Mouse (Mus musculus) liver, embryonic 12.5 days (tissue): ENCODE data around the gene Cckar. TPM values are rescaled to one million over a fixed set of nuclear protein-coding genes. Genes with fewer than 3 reads are reported as not detected.

Experiments
- ATAC-seq: fragments of 200-750 bp; cut with Nextera tagmentation; 2 replicates; pipeline ENCODE4 v1.8.0; 2017; ENCODE audit warnings: moderate number of reproducible peaks, mild to moderate bottlenecking, moderate library complexity
- H3K27ac ChIP-seq: fragments of 300-500 bp; sonication (generic); 2 replicates; pipeline ENCODE4 v1.5.1; 2016; ENCODE audit warnings: mild to moderate bottlenecking
- H3K27me3 ChIP-seq: fragments of 300-500 bp; sonication (generic); replicated peaks from 2 replicates; pipeline ENCODE4 v1.6.1; 2016; ENCODE audit warnings: mild to moderate bottlenecking, moderate library complexity
- H3K36me3 ChIP-seq: fragments of 300-500 bp; sonication (generic); 2 replicates; pipeline ENCODE4 v1.6.1; 2016; ENCODE audit warnings: mild to moderate bottlenecking, moderate library complexity
- H3K4me1 ChIP-seq: fragments of 300-500 bp; sonication (generic); 2 replicates; pipeline ENCODE4 v1.6.1; 2016
- H3K4me2 ChIP-seq: fragments of 300-500 bp; sonication (generic); 2 replicates; pipeline ENCODE4 v1.6.1; 2016; ENCODE audit warnings: mild to moderate bottlenecking, moderate library complexity
- H3K4me3 ChIP-seq: fragments of 300-500 bp; sonication (generic); 2 replicates; pipeline ENCODE4 v1.5.1; 2016; ENCODE audit warnings: mild to moderate bottlenecking, moderate library complexity
- H3K9ac ChIP-seq: fragments of 300-500 bp; sonication (generic); 2 replicates; pipeline ENCODE4 v1.6.1; 2016; ENCODE audit warnings: mild to moderate bottlenecking, moderate library complexity
- H3K9me3 ChIP-seq: fragments of 300-500 bp; sonication (generic); replicated peaks from 2 replicates; pipeline ENCODE4 v1.6.1; 2016; ENCODE audit warnings: mild to moderate bottlenecking, moderate library complexity
- WGBS: fragments of 180-500 bp; shearing (Covaris S2); methylation state at CpG from one replicate; pipeline ENCODE4 v1.1.7; 2016; ENCODE audit not compliant: insufficient replicate concordance; 5-methylcytosine and 5-hydroxymethylcytosine counted together
- polyA plus RNA-seq: library from polyadenylated mRNA; unstranded; fragments of >200 nt; fragmentation: Nextera tagmentation; extraction: Ambion mirVana; gene quantifications from 2 replicates; pipeline ENCODE4 v1.2.1, GENCODE M21; 2016

Gene Cckar
- polyA plus RNA-seq, result 0.08 and 0.12 TPM in 2 replicates

- no peak within 1 kb of the TSS for H3K4me2 ChIP-seq
Observed at GRCm38 (mm10) chr5:53707235-53708177, at the start of gene Cckar. Cckar (minus strand) TSS chr5:53707705.

DNA sequence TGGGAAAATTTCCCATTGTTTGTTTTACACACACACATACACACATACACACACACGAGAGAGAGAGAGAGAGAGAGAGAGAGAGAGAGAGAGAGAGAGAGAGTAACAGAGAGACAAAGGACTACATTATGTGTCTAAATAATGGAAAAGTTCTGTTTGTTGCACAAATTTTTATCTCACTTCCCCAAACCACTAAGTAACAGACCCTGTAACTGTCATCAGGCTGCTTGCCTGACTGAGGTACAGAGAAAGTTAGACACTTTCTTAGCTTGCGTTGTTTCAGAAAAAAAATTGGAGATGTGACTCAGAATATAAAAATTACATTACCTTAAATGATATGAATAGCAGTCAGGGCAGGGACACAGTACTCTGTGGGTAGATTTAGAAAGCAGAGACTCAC, 36.6 kb upstream of the Cckar start:
- Histone ChIP-seq H3K4me3 (no peak overlapping the region), H3K4me2 (no peak overlapping the region)

More at GRCm38 (mm10) chr5:53707235-53708177, at the start of gene Cckar:
- Histone ChIP-seq H3K27ac (no peak within 1 kb of the TSS), H3K36me3 (no peaks in the 10 kb centered on the region), H3K4me3 (no peak within 1 kb of the TSS), H3K9me3 (no peaks in the 10 kb centered on the region), H3K9ac (no peak within 1 kb of the TSS), H3K4me1 (no peaks in the 10 kb centered on the region), H3K27me3 (no peaks in the 10 kb centered on the region)
- ATAC-seq, result no peak
- WGBS, result 64% methylated on average over 11 of the region's 11 CpGs

GRCm38 (mm10) chr5:53732933-53733332, 25.4 kb upstream of the Cckar start:
- no peak overlapping the region for H3K9ac ChIP-seq
- no peaks in the 10 kb centered on the region for H3K4me1 ChIP-seq
- H3K4me2 ChIP-seq, result no peak overlapping the region
- no peaks in the 10 kb centered on the region for H3K9me3 ChIP-seq
- WGBS, result 58% methylated on average over 10 of the region's 10 CpGs
- no peak for ATAC-seq
- no peak overlapping the region for H3K27ac ChIP-seq
- no peaks in the 10 kb centered on the region for H3K27me3 ChIP-seq
- no peak overlapping the region for H3K4me3 ChIP-seq
- H3K36me3 ChIP-seq, result no peaks in the 10 kb centered on the region

More for the DNA sequence above, 36.6 kb upstream of the Cckar start:
- Histone ChIP-seq H3K9ac (no peak overlapping the region), H3K4me1 (no peaks in the 10 kb centered on the region), H3K9me3 (no peaks in the 10 kb centered on the region), H3K27ac (no peak overlapping the region), H3K27me3 (no peaks in the 10 kb centered on the region), H3K36me3 (no peaks in the 10 kb centered on the region)
- no peak for ATAC-seq
- 39% methylated on average over 2 of the region's 2 CpGs for WGBS

GRCm38 (mm10) chr5:53727606-53728005, 20.1 kb upstream of the Cckar start:
- Histone ChIP-seq H3K36me3 (no peaks in the 10 kb centered on the region), H3K4me2 (no peak overlapping the region), H3K9ac (no peak overlapping the region), H3K4me3 (no peak overlapping the region), H3K9me3 (no peaks in the 10 kb centered on the region), H3K4me1 (no peaks in the 10 kb centered on the region), H3K27me3 (no peaks in the 10 kb centered on the region), H3K27ac (no peak overlapping the region)
- WGBS, result 64% methylated on average over 3 of the region's 3 CpGs
- no peak for ATAC-seq

GRCm38 (mm10) chr5:53726011-53726410, 18.5 kb upstream of the Cckar start:
- H3K9ac ChIP-seq, result no peak overlapping the region
- 48% methylated on average over 5 of the region's 5 CpGs for WGBS
- H3K4me1 ChIP-seq, result no peaks in the 10 kb centered on the region
- H3K27me3 ChIP-seq, result no peaks in the 10 kb centered on the region
- H3K4me3 ChIP-seq, result no peak overlapping the region
- ATAC-seq, result no peak
- H3K27ac ChIP-seq, result no peak overlapping the region
- H3K36me3 ChIP-seq, result no peaks in the 10 kb centered on the region
- H3K9me3 ChIP-seq, result no peaks in the 10 kb centered on the region
- no peak overlapping the region for H3K4me2 ChIP-seq

- Histone ChIP-seq H3K4me1 (no peaks in the 10 kb centered on the region), H3K9me3 (no peaks in the 10 kb centered on the region), H3K27ac (no peak overlapping the region), H3K36me3 (no peaks in the 10 kb centered on the region), H3K27me3 (no peaks in the 10 kb centered on the region), H3K9ac (no peak overlapping the region), H3K4me2 (no peak overlapping the region), H3K4me3 (no peak overlapping the region)
- 60% methylated on average over 5 of the region's 5 CpGs for WGBS
- no peak for ATAC-seq
Observed at GRCm38 (mm10) chr5:53716462-53716861, 9.0 kb upstream of the Cckar start.

- no peak overlapping the region for H3K9ac ChIP-seq
- H3K27me3 ChIP-seq, result no peaks in the 10 kb centered on the region
- no peak for ATAC-seq
- WGBS, result 57% methylated on average over 9 of the region's 9 CpGs
- H3K27ac ChIP-seq, result no peak overlapping the region
- no peak overlapping the region for H3K4me2 ChIP-seq
- no peaks in the 10 kb centered on the region for H3K9me3 ChIP-seq
- H3K36me3 ChIP-seq, result no peaks in the 10 kb centered on the region
- H3K4me1 ChIP-seq, result no peaks in the 10 kb centered on the region
- no peak overlapping the region for H3K4me3 ChIP-seq
Observed at GRCm38 (mm10) chr5:53711277-53711676, 3.8 kb upstream of the Cckar start.

DNA sequence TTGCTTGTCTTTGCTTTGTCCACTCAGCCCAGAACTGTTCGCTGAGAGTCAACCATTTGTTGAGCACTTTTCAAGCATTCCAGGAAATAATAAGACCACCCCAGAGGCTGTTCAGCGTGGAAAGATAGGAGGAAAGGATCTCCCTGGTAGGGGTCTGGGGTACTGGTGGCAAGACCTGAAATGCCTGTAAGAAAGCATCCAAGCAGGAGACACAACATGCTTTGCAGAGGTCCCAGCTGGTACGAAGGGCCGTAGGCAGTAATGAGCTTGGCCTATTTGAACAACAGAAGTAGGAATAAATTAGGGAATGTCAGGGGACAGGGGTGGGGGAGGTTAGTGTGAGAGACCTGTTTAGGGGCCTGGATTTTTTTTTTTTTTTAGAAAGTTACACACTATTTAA, 686 bp upstream of the Cckar start:
- WGBS, result 56% methylated on average over 4 of the region's 4 CpGs
- ATAC-seq, result no peak
- no peaks in the 10 kb centered on the region for H3K4me1 ChIP-seq
- H3K36me3 ChIP-seq, result no peaks in the 10 kb centered on the region
- no peak overlapping the region for H3K9ac ChIP-seq
- no peak overlapping the region for H3K27ac ChIP-seq
- H3K4me3 ChIP-seq, result no peak overlapping the region
- H3K4me2 ChIP-seq, result no peak overlapping the region
- H3K9me3 ChIP-seq, result no peaks in the 10 kb centered on the region
- H3K27me3 ChIP-seq, result no peaks in the 10 kb centered on the region

GRCm38 (mm10) chr5:53702686-53703085, 4.8 kb downstream of the Cckar start:
- H3K27me3 ChIP-seq, result no peaks in the 10 kb centered on the region
- no peak overlapping the region for H3K9ac ChIP-seq
- no peak overlapping the region for H3K27ac ChIP-seq
- no peak overlapping the region for H3K4me3 ChIP-seq
- H3K9me3 ChIP-seq, result no peaks in the 10 kb centered on the region
- H3K4me2 ChIP-seq, result no peak overlapping the region
- H3K4me1 ChIP-seq, result no peaks in the 10 kb centered on the region
- no peak for ATAC-seq
- H3K36me3 ChIP-seq, result no peaks in the 10 kb centered on the region
- 76% methylated on average over 14 of the region's 14 CpGs for WGBS

DNA sequence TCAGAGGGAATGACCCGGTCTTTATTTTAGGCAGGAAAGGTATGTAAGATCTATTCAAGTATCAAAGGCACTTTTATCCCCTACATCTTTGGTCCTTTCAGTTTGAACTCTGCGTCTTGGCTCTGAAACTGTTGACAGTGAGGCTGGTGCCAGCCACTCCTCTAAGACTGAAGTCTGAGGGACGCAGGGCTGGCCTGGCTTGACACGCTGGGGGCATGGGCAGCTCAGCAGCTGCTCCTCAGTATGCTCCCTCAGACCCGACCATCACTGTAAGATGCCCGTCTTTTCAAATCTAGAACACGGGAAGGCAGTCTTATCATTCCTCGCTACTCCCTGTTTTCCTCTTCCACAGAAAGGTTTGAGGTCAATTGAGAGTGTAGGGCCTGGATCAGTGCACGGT, 9.7 kb downstream of the Cckar start:
- no peaks in the 10 kb centered on the region for H3K4me1 ChIP-seq
- H3K4me3 ChIP-seq, result no peak overlapping the region
- ATAC-seq, result no peak
- no peaks in the 10 kb centered on the region for H3K9me3 ChIP-seq
- H3K27ac ChIP-seq, result no peak overlapping the region
- H3K27me3 ChIP-seq, result no peaks in the 10 kb centered on the region
- no peaks in the 10 kb centered on the region for H3K36me3 ChIP-seq
- no peak overlapping the region for H3K4me2 ChIP-seq
- WGBS, result 62% methylated on average over 9 of the region's 9 CpGs
- no peak overlapping the region for H3K9ac ChIP-seq

DNA sequence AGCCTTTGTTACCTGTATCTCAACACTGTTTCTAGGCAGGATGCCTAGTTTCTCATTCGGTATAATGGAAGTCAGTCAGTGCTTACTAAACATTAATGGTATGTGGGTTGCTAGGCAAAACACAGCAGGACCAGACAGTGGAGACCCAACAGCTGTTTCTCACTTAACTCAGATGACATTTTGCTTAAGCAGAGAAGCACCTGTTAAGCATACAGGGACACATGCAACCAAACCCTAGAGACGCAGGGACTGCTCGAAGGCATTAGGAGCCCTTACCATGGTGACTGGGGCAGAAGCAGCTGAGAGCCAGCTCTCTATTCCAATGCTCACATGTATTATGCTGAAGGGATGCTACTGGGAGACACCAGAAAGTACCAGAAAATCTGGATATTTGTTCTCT, 10.8 kb downstream of the Cckar start:
- ATAC-seq, result no peak
- 84% methylated on average over 3 of the region's 3 CpGs for WGBS

GRCm38 (mm10) chr5:53692662-53693061, 14.8 kb downstream of the Cckar start:
- no peak for ATAC-seq
- H3K9ac ChIP-seq, result no peak overlapping the region
- H3K27me3 ChIP-seq, result no peaks in the 10 kb centered on the region
- no peaks in the 10 kb centered on the region for H3K4me1 ChIP-seq
- H3K36me3 ChIP-seq, result no peaks in the 10 kb centered on the region
- 81% methylated on average over 1 of the region's 1 CpGs for WGBS
- no peak overlapping the region for H3K4me2 ChIP-seq
- H3K27ac ChIP-seq, result no peak overlapping the region
- no peak overlapping the region for H3K4me3 ChIP-seq
- H3K9me3 ChIP-seq, result no peaks in the 10 kb centered on the region

More for the DNA sequence above, 10.8 kb downstream of the Cckar start:
- Histone ChIP-seq H3K4me2 (no peak overlapping the region), H3K36me3 (no peaks in the 10 kb centered on the region), H3K9me3 (no peaks in the 10 kb centered on the region), H3K4me1 (no peaks in the 10 kb centered on the region), H3K9ac (no peak overlapping the region), H3K27me3 (no peaks in the 10 kb centered on the region), H3K4me3 (no peak overlapping the region), H3K27ac (no peak overlapping the region)
